Mouse (Mus musculus): ENCODE measurements around the gene Uggt1.

Gene Uggt1

GRCm38 (mm10) chr1:36244058-36244827, at the start of gene Uggt1:
TSS of gene Uggt1 (minus strand) at chr1:36244720.
- peak; percentile 95 for DNase-seq

DNA sequence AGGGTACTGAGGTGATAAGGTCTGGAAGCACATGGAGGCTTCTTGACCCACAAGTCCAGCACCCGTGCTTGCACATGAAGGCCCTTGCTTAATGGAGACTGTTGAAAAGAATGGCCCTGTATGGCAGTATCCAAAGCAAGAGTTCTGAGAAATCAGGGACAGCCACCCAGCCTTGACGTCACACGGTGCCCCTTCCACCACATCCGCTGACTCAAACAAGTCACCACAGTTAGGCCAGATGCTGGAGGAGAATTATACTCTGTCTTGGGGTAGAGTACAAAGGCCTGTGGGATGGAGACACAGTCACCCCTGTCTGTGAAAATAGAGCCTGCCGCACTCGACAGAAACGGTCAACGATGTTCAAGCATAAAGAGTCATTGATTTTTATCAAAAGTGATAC, 49.0 kb upstream of the Uggt1 start:
- no peak for DNase-seq

DNA sequence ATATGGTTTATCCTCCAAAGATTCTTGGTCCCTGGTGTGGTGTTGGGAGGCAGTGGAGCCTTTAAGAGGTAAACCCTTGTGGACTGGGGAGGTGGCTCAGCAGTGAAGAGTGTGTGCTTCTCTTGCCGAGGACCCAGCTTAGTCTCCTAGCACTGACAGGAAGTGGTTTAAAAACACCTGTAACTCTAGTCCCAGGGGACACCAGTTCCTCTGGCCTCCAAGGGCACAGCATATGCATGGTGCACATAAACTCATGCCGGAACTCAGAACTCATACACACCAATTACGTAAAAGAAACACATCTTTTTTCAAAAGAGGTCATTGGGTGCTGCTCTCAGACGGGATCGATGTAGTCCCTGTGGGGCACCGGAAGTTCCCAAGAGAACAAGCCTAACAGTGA, 37.3 kb upstream of the Uggt1 start:
- no peak for DNase-seq

- no peak for DNase-seq
Observed at GRCm38 (mm10) chr1:36280938-36281337, 36.4 kb upstream of the Uggt1 start.

DNA sequence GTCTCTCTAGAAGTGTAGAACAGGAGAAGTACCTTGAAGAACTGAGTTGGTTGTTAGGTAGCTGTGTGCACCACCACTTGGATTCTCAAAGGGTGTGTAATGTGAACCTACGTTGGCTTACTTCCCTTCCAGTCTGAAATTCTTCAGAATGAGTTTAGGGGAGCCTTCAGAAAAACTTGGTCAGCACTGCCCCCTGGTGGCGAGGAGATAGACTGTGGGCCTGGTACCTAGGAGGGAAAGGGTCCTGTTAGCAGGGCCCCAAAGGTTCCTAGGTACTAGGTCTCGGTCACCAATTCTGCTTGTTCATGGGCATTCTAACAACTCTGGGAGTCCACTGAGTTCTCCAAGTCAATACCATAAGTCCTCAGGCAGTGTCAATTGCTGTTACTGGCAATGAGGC, 34.7 kb upstream of the Uggt1 start:
- no peak for DNase-seq

GRCm38 (mm10) chr1:36277267-36278060, 32.9 kb upstream of the Uggt1 start:
- DNase-seq = peak; percentile 48

DNA sequence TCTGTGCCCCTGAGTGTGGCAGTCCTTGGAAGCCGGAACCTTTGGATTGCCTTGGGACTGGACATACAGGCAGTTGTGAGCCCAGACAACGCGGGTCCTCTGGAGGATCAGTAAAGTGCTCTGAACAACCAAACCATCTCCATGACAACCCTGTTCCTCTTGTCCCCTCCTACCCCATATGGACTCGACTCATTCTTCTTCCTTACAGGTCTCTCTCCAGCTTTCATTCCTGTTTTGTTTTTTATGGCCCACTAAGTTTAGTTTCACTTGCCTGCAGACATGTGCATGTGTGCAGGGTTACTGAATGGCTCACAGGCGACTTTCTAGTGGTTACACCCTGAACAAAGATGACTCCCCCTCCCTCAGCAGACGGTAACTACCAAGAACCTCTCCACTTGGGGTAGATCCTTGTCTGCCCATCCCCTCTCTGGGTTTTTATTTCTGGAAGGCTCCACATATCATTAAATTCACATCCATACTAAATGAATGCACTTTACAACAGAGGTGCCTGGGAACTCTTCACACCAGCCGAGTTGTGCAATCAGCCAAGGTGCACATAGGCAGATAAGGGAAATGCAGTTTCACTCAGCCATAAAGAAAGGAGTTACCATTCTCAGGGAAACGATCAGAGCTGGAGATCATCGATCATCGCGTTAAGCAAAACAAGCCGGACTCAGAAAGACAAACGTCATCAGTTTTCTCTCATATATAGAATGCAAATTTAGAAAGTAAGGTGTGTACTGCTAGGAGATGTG, 31.3 kb upstream of the Uggt1 start:
- no peak for DNase-seq

- no peak for DNase-seq
Observed at GRCm38 (mm10) chr1:36274455-36274854, 29.9 kb upstream of the Uggt1 start, which contains the start of gene Neurl3. TSS of gene Neurl3 (minus strand) at chr1:36274679.

GRCm38 (mm10) chr1:36273288-36273687, 28.8 kb upstream of the Uggt1 start:
- DNase-seq = peak; percentile 37

DNA sequence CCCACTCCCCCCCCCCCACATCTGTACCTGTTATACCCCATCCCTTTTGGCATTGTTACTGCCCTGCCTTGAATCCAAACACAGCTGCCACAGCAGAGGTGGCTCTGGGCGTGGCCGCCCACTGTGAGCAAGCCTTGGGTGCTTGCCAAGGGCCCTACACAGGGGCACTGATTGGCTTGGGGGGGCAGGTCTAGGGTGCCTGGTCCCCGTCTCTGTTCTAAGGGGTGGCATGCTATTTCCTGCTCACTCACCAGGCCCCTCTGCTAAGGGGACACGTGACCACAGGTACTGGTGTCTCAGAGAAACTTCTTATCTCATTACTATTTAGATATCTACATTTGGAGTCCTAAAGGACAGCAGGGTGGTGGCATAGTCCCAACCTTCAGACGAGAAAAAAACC, 28.0 kb upstream of the Uggt1 start:
- no peak for DNase-seq

GRCm38 (mm10) chr1:36271516-36272230, 27.2 kb upstream of the Uggt1 start:
- no peak for DNase-seq

DNA sequence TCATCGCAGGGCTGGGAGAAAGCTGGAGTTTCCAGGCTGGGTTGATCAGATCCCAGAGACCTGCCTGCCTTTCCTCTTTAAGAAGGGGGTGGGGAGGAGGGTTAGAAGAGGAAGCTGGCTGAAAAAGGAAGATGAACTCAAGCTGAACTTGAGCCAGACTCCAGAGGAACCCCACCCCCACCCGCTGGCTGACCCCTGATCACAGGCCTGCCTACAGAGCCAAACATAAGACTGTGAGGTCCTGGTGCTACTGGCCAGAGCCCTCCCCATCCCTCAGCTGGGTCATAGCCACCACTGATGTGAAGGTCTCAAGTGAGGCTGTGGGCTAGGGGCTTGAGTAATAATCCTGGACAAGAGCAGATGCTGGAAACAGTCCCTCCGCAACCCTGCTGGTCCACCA, 26.1 kb upstream of the Uggt1 start:
- DNase-seq = peak; percentile 43

DNA sequence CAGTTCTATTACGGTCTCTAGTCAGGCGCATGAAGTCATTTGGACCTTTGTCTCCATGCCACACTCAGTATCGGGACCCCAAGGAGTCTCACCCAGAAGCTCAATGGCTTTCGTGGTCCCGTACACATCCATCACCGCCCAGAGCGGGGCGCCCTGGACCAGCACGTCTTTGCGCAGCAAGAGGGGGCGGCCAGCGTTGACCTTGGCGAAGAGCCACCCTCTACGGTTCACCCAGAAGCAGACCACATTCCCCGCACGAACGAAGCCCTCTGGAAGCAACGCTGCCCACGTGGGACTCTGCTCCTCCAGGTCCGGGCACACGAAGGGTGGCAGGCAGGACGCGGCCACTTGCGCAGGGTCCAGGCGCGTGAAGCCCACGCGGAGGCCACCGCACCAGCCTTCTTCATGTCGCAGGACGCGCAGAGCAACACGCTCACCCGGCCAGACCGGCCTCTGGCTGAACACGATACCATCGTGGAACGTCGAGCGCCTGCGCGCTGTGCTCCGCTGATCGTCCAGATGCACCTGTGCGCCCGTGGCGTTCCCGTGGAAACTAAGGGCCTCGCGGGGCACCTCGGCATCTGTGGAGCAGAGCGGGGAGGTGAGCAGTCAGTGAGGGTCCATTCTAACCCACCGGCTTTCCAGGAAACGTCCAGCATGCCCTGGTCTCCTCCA, 24.7 kb upstream of the Uggt1 start:
- DNase-seq = no peak

- no peak for DNase-seq
Observed at GRCm38 (mm10) chr1:36267595-36267994, 23.1 kb upstream of the Uggt1 start.

DNA sequence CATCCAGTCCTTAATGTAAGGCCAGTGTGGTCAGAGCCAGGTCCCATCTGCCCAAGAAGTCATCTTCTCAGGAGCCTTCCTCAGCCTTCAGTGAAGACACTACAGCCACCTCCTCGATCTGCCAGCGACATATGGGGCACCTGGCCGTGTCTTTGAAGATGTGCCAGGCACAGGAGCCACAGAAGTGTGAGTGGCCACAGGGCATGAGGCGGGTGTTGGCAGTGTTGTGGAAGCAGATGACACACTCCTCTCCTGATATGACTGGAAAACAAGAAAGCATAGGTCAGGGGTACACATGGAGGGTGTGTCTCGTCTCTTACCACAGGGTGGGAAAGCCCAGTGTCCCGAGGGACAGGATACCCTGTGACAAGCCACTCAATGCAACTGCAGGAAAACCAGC, 21.8 kb upstream of the Uggt1 start:
- no peak for DNase-seq

GRCm38 (mm10) chr1:36263833-36264488, 19.4 kb upstream of the Uggt1 start:
- peak; percentile 68 for DNase-seq

- peak; percentile 83 for DNase-seq
Observed at GRCm38 (mm10) chr1:36261708-36262504, 17.4 kb upstream of the Uggt1 start.

DNA sequence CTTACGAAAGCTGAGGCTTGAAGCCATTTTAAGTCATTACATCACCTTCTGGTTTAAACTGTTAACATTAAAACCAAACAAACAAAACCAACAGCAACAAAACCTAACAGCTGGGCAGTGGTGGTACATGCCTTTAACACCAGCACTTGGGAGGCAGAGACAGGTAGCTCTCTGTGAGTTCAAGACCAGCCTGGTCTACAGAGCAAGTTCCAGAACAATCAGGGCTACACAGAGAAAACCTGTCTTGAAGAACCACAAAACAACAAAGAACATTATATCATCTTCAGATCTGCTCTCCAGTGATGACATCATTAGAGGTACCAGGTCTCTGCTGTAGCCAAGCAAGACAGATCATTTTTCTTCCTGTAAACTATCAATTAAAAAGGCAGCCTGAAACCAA, 15.9 kb upstream of the Uggt1 start:
- DNase-seq = no peak

DNA sequence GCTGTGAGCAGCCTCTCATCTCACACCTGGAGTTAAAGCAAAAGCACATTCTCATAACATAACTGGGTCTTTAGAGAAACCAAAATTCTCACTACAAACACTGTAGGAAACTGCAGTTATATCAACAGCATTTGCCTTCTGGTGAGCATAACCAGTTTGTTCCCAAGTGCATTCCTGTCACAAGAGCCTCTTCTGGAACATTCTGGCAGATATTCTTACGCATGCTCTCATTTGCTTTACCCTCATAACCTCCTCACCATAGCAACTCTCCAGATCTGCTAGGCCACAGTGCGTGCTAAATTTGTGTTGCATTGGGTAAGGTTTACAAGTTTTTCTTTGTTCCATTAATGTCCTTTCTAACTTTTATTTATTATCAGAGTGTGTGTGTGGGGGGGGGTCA, 14.8 kb upstream of the Uggt1 start:
- DNase-seq = no peak

DNA sequence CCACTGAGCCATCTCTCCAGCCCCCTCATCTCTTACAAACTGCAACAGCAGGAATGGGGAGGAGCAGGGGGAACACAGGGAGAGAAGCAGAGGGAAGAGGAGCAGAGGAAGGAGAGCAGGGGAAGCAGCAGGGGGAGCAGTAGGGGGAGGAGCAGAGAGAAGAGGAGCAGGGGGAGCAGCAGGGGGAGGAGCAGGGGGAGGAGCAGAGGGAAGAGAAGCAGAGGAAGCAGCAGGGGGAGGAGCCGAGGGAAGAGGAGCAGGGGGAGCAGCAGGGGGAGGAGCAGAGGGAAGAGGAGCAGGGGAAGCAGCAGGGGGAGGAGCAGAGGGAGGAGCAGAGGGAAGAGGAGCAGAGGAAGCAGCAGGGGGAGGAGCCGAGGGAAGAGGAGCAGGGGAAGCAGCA, 14.1 kb upstream of the Uggt1 start:
- DNase-seq = no peak

DNA sequence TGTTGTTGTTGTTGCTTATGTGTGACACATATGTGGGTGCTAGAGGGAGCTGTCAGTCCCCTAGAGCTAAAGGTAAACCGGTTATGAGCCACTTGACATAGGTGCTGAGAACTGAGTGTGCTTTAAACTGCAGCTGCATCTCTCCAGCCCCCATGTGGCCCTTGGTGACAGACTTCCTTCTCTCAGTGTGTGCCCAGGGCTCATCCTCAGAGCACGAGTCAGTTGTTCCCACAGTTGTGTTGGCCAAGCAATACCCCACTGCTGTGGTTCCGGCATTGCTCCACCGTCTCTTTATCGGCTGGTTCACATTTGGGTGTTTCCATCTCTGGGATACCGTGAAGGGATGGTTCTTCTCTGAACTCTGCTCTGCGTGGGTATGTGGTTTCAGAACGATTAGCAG, 12.8 kb upstream of the Uggt1 start:
- DNase-seq = no peak
